Mouse (Mus musculus): ENCODE results near the gene Smox.
"Not testable (repeated sequence)": the region's sequence is repeated elsewhere in the genome, so short reads cannot be mapped to it uniquely, and the experiment has no call there.

Gene Smox

GRCm38 (mm10) chr2:131491196-131491595 lies at the start of gene Smox:
Smox (plus strand) TSS chr2:131491496.
- no peak for DNase-seq

GRCm38 (mm10) chr2:131443084-131443890 lies 48.0 kb upstream of the Smox start:
- no peak for DNase-seq

- no peak for DNase-seq
Measured at GRCm38 (mm10) chr2:131443891-131444190, 47.5 kb upstream of the Smox start.

GRCm38 (mm10) chr2:131446416-131446982 lies 44.8 kb upstream of the Smox start:
- no peak for DNase-seq

GRCm38 (mm10) chr2:131447566-131448330 lies 43.5 kb upstream of the Smox start:
- no peak for DNase-seq

GRCm38 (mm10) chr2:131448353-131448752 lies 42.9 kb upstream of the Smox start:
- no peak for DNase-seq

GRCm38 (mm10) chr2:131449720-131450119 lies 41.6 kb upstream of the Smox start:
- no peak for DNase-seq

- no peak for DNase-seq
Measured at GRCm38 (mm10) chr2:131450491-131450890, 40.8 kb upstream of the Smox start.

GRCm38 (mm10) chr2:131457728-131458127 lies 33.6 kb upstream of the Smox start:
- no peak for DNase-seq

GRCm38 (mm10) chr2:131460946-131461682 lies 30.2 kb upstream of the Smox start:
- no peak for DNase-seq

- DNase-seq = no peak
Measured at GRCm38 (mm10) chr2:131462991-131463390, 28.3 kb upstream of the Smox start.

GRCm38 (mm10) chr2:131464147-131464546 lies 27.1 kb upstream of the Smox start:
- DNase-seq = no peak

GRCm38 (mm10) chr2:131466732-131467131 lies 24.6 kb upstream of the Smox start:
- DNase-seq = no peak

GRCm38 (mm10) chr2:131469916-131470315 lies 21.4 kb upstream of the Smox start:
- no peak for DNase-seq

- no peak for DNase-seq
Measured at GRCm38 (mm10) chr2:131473749-131474148, 17.5 kb upstream of the Smox start.

- DNase-seq = not testable (repeated sequence)
Measured at GRCm38 (mm10) chr2:131477105-131477504, 14.2 kb upstream of the Smox start.

GRCm38 (mm10) chr2:131477917-131478316 lies 13.4 kb upstream of the Smox start:
- no peak for DNase-seq

- no peak for DNase-seq
Measured at GRCm38 (mm10) chr2:131478349-131478748, 12.9 kb upstream of the Smox start.

- no peak for DNase-seq
Measured at GRCm38 (mm10) chr2:131478916-131479315, 12.4 kb upstream of the Smox start.

GRCm38 (mm10) chr2:131481733-131482132 lies 9.6 kb upstream of the Smox start:
- DNase-seq = no peak

GRCm38 (mm10) chr2:131482478-131482877 lies 8.8 kb upstream of the Smox start:
- DNase-seq = no peak

- no peak for DNase-seq
Measured at GRCm38 (mm10) chr2:131483562-131483961, 7.7 kb upstream of the Smox start.

- DNase-seq = no peak
Measured at GRCm38 (mm10) chr2:131484182-131484581, 7.1 kb upstream of the Smox start.

All from spleen, adult 18-20 months (tissue).